Mouse (Mus musculus): Measurements from ENCODE around the gene Taf3.

- TF ChIP-seq CTCF (IDR thresholded peaks at IDR 0.05; ENCODE audit: control insufficient read depth, insufficient read depth, insufficient read length) = peak; percentile 83
- no peak for TF ChIP-seq USF1 (IDR thresholded peaks at IDR 0.05; ENCODE audit: low read depth)
- no peak for TF ChIP-seq FOSL1 (IDR thresholded peaks at IDR 0.05; ENCODE audit: insufficient read depth, low read length, poor library complexity, severe bottlenecking)
Observed at GRCm38 (mm10) chr2:9879493-9879892, 168.9 kb downstream of the Taf3 start.
